Mouse (Mus musculus) olfactory bulb, adult 2 months (tissue): Measurements from ENCODE around the gene Col27a1.

Experiments used
- CTCF ChIP-seq: fragments of 200-500 bp; IDR thresholded peaks from 2 replicates; pipeline ENCODE4 v1.5.1; 2012; ENCODE audit warnings: low read depth, mild to moderate bottlenecking, low read length, moderate library complexity; ENCODE audit not compliant: insufficient read depth
- POLR2A ChIP-seq: fragments of 200-500 bp; IDR thresholded peaks from 2 replicates; pipeline ENCODE4 v1.6.1; 2012; ENCODE audit warnings: mild to moderate bottlenecking, low read depth, low read length, moderate library complexity; ENCODE audit not compliant: insufficient read depth

- no peak for TF ChIP-seq CTCF
- no peak for TF ChIP-seq POLR2A
Observed at GRCm38 (mm10) chr4:63225373-63225772, 11.6 kb downstream of the Col27a1 start.
